Mouse (Mus musculus) MEL-GATA-1-ER (cell line): ENCODE data around the gene Samm50.

ENCODE experiments used
- DNase-seq: peaks from one replicate; pipeline ENCODE4 v3.0.0-alpha.2; 2012; ENCODE audit warnings: low read depth; ENCODE audit errors: extremely low read depth

Samm50 gene

GRCm38 (mm10) chr15:84235646-84236045 is 43.6 kb downstream of the Samm50 start:
- peak; percentile 32 for DNase-seq

GRCm38 (mm10) chr15:84238552-84238951 is 46.5 kb downstream of the Samm50 start:
- no peak for DNase-seq

GRCm38 (mm10) chr15:84238991-84239401 is 47.0 kb downstream of the Samm50 start:
- DNase-seq = no peak

GRCm38 (mm10) chr15:84241520-84241919 is 49.5 kb downstream of the Samm50 start:
- DNase-seq = no peak

- no peak for DNase-seq
Measured at GRCm38 (mm10) chr15:84245104-84245503, 53.1 kb downstream of the Samm50 start.

GRCm38 (mm10) chr15:84246195-84246594 is 54.2 kb downstream of the Samm50 start:
- DNase-seq = no peak

- DNase-seq = no peak
Measured at GRCm38 (mm10) chr15:84247309-84247708, 55.3 kb downstream of the Samm50 start.

GRCm38 (mm10) chr15:84251227-84251626 is 59.2 kb downstream of the Samm50 start:
- DNase-seq = no peak

GRCm38 (mm10) chr15:84252645-84253044 is 60.6 kb downstream of the Samm50 start:
- DNase-seq = no peak

GRCm38 (mm10) chr15:84253757-84254156 is 61.7 kb downstream of the Samm50 start:
- no peak for DNase-seq

- no peak for DNase-seq
Measured at GRCm38 (mm10) chr15:84254387-84254786, 62.3 kb downstream of the Samm50 start.

- DNase-seq = no peak
Measured at GRCm38 (mm10) chr15:84256254-84256850, 64.3 kb downstream of the Samm50 start.

- DNase-seq = no peak
Measured at GRCm38 (mm10) chr15:84256864-84257263, 64.8 kb downstream of the Samm50 start.

- no peak for DNase-seq
Measured at GRCm38 (mm10) chr15:84258602-84259355, 66.7 kb downstream of the Samm50 start.

GRCm38 (mm10) chr15:84260123-84260822 is 68.2 kb downstream of the Samm50 start:
- DNase-seq = no peak

- no peak for DNase-seq
Measured at GRCm38 (mm10) chr15:84262630-84263029, 70.6 kb downstream of the Samm50 start.

GRCm38 (mm10) chr15:84263573-84263972 is 71.5 kb downstream of the Samm50 start:
- DNase-seq = peak; percentile 53

- DNase-seq = no peak
Measured at GRCm38 (mm10) chr15:84265141-84265540, 73.1 kb downstream of the Samm50 start.

- DNase-seq = no peak
Measured at GRCm38 (mm10) chr15:84266290-84266689, 74.2 kb downstream of the Samm50 start.
